ENCODE assay signal across 25 mouse cellular contexts in the genomic region with DNA sequence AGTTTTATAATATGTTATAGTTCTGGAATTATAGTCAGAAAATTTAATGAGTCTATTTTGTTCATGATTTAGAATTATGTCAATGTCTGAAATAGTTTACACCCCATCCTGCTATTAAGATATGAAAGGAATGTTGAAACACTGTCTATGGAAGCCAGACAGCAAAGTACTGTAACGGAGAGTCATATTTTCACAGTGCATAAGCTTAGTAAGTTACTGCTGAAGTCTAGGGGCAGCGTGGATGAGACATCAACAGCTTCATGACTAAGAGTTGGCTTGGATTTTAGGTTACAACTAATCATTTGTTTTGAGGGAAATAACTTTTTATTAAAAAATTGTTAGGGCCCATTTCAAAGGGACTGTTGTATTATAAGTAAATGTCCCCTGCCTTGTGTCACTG.
"Had no signal": no experiment of that assay in that cellular context is flagged by ENCODE, and none has a peak within 500 bp of the region (broad histone marks: within the 10 kb centered on the region; RNA-seq: fewer than 3 reads in every experiment).

No protein-coding gene starts in this region.

- H3K27me3 ChIP-seq: heart, embryonic 12.5 days; hindbrain, embryonic 13.5 days; hindbrain, embryonic 15.5 days; intestine, embryonic 15.5 days; limb, embryonic 12.5 days; liver, embryonic 13.5 days had no signal

- H3K9ac ChIP-seq: heart, embryonic 12.5 days; hindbrain, embryonic 13.5 days; hindbrain, embryonic 15.5 days; intestine, embryonic 15.5 days; limb, embryonic 12.5 days; liver, embryonic 13.5 days had no signal

- H3K4me3 ChIP-seq: gastrocnemius, adult 2 months; heart, embryonic 10.5 days; heart, embryonic 12.5 days; hindbrain, embryonic 10.5 days; hindbrain, embryonic 13.5 days; hindbrain, embryonic 15.5 days; intestine, embryonic 15.5 days; layer of hippocampus, adult 2 months; left cerebral cortex, adult 2 months; limb, embryonic 10.5 days; limb, embryonic 12.5 days; liver, embryonic 13.5 days had no signal

- H3K4me1 ChIP-seq: heart, embryonic 10.5 days; hindbrain, embryonic 10.5 days; hindbrain, embryonic 13.5 days; hindbrain, embryonic 15.5 days; intestine, embryonic 15.5 days; limb, embryonic 10.5 days; limb, embryonic 12.5 days; liver, embryonic 13.5 days had no signal

- ATAC-seq: inflammation-experienced regulatory T-cells, adult 6 months; intestine, embryonic 15.5 days; intestine, postnatal 0 days had no signal

- H3K4me2 ChIP-seq: heart, embryonic 12.5 days; hindbrain, embryonic 13.5 days; hindbrain, embryonic 15.5 days; intestine, embryonic 15.5 days; limb, embryonic 12.5 days; liver, embryonic 11.5 days; liver, embryonic 13.5 days had no signal

- H3K36me3 ChIP-seq: heart, embryonic 10.5 days; heart, embryonic 12.5 days; hindbrain, embryonic 10.5 days; hindbrain, embryonic 13.5 days; hindbrain, embryonic 15.5 days; intestine, embryonic 15.5 days; limb, embryonic 10.5 days; limb, embryonic 12.5 days; liver, embryonic 13.5 days had no signal

- H3K27ac ChIP-seq: gastrocnemius, adult 2 months; heart, embryonic 10.5 days; hindbrain, embryonic 10.5 days; hindbrain, embryonic 13.5 days; hindbrain, embryonic 15.5 days; intestine, embryonic 15.5 days; layer of hippocampus, adult 2 months; left cerebral cortex, adult 2 months; limb, embryonic 10.5 days; limb, embryonic 12.5 days; liver, embryonic 13.5 days had no signal

- DNase-seq: gastrocnemius, adult 2 months; gastrocnemius, postnatal 10 days; gastrocnemius, postnatal 25 days; heart, adult 18-20 months; heart, postnatal 10 days; heart, postnatal 4 days; kidney, adult 18-20 months; kidney, adult 8-10 months; kidney, postnatal 14 days; kidney, postnatal 4 days; liver; liver, embryonic 13.5 days had no signal

- H3K9me3 ChIP-seq: heart, embryonic 10.5 days; heart, embryonic 12.5 days; hindbrain, embryonic 10.5 days; hindbrain, embryonic 13.5 days; hindbrain, embryonic 15.5 days; intestine, embryonic 15.5 days; limb, embryonic 10.5 days; limb, embryonic 12.5 days; liver, embryonic 13.5 days had no signal
